Mouse (Mus musculus): Measurements from ENCODE around the gene Ephb2. TPM values are rescaled to one million over a fixed set of nuclear protein-coding genes. Genes with fewer than 3 reads are reported as not detected.

Ephb2 gene
- total RNA-seq, 2 experiments from 2014 or later: 15.2 to 21.4 TPM

DNA sequence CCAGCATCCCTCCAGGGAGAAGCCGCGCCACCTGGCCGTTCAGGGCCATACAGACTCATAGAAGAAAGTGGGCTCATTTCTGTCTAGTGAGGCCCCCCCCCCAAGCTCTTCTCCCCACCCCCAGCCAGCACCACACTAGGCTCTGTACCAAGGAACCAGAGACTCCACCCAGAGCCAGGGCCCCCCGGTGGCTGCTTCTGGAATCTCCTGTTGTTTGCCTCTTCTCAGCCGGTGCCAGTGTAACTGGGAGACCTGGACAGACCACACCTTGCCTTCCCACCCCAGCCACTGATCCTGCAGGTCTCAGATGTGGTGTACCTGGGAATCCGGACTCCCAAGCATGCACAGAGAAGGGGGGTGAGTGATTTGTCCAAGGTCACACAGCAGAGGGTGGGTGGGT is 151.3 kb downstream of the Ephb2 start:
- intact Hi-C loops (cut with DNase I): no loop called here
- DNase-seq (ENCODE audit: low spot score in 2 of 2): no peak

GRCm38 (mm10) chr4:136680641-136681040 is 155.1 kb downstream of the Ephb2 start:
- intact Hi-C loops (cut with DNase I): no loop called here
- DNase-seq (ENCODE audit: low spot score in 2 of 2): no peak

DNA sequence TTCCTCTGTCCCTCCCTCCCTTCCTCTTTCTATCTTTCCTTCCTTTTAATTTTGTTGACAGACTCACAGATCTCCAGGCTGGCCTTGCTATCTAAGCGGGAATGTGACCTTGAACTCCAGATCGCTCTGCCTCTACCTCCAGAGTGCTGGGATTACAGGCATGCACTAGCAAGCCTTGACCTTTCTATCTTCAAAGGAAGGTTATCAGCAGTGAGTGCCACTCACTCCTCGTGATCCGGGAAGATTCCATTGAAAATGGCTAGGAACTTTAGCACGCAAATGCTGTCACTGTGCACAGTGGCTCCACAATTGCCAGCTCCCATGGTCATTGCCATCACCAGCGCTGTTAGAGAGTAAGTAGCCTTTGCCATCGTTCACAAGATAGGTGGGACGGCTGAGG is 156.6 kb downstream of the Ephb2 start:
- DNase-seq (ENCODE audit: low spot score in 2 of 2): no peak

DNA sequence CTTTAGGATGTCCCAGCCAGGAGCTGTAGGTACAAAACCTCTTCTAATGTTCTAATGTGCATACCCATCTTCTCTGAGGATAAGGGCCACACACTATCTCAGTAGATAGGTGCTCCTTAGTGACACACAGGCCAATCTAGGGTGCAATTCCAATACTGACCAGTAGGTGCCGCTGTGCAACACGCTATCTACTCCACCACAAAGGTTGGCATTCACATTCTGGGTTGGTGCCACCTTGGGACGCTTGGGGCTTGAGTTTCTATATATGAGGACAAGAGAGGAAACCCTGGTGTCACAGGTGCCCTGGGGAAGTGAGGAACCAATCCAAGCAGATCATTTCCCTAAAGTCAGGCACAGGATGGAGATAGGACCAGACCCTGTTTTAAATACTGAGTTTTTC is 157.3 kb downstream of the Ephb2 start:
- intact Hi-C loops (cut with DNase I): loop anchor here (1.0 to 10.0 kb wide), 3 partner anchors 163 to 396 kb away; no protein-coding TSS in a partner anchor
- peak; percentile 88 to 94 for DNase-seq (ENCODE audit: low spot score in 2 of 2)

More for the DNA sequence above, 156.6 kb downstream of the Ephb2 start:
- intact Hi-C loops (cut with DNase I): loop anchor here (2.0 to 10.0 kb wide), 2 partner anchors 198 to 396 kb away; no protein-coding TSS in a partner anchor

DNA sequence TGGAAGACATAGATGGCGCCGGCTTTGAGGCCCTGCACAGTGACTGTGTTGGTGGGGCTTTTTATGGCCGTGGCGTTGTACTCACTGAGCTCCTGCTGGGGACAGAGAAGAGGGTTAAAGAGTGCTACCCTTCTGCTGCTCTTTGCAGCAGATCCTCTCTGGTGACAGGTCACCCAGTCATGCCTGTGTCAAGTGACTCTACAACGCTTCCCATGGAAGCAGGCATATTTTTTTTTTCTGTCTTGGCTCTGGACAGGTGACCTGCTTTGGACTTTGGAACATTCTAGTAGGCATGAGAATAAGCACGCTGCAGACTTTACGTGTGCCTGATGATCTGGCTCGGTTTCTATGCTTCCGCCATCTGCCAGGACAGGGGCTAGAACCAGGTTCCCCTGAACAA is 160.3 kb downstream of the Ephb2 start:
- intact Hi-C loops (cut with DNase I): loop anchor here (10.0 kb wide), 1 partner anchor 399 kb away; no protein-coding TSS in a partner anchor
- no peak for DNase-seq (ENCODE audit: low spot score in 2 of 2)

GRCm38 (mm10) chr4:136672335-136673090 is 163.3 kb downstream of the Ephb2 start:
- intact Hi-C loops (cut with DNase I): loop anchor here (10.0 kb wide), 1 partner anchor 402 kb away; no protein-coding TSS in a partner anchor
- DNase-seq (ENCODE audit: low spot score in 2 of 2): no peak

DNA sequence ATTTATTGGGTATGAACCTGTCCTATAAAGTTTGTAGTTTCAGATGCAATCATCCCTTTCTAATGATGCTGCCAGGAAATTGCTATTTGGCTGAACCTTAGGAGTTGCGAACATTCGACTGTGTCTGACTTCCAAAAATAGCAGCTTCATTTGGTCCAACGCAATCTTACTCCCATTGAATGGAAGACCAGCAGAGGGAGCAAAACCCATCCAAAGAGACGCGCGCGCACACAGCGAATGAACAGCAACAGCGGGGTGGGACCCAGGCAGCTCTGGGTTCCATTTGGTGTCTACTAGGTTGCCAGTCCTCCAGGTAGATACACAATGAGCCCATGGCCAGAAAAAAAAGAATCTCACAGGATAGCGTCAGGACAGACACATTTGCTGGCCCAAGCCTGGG is 168.0 kb downstream of the Ephb2 start:
- intact Hi-C loops (cut with DNase I): no loop called here
- no peak for DNase-seq (ENCODE audit: low spot score in 2 of 2)

DNA sequence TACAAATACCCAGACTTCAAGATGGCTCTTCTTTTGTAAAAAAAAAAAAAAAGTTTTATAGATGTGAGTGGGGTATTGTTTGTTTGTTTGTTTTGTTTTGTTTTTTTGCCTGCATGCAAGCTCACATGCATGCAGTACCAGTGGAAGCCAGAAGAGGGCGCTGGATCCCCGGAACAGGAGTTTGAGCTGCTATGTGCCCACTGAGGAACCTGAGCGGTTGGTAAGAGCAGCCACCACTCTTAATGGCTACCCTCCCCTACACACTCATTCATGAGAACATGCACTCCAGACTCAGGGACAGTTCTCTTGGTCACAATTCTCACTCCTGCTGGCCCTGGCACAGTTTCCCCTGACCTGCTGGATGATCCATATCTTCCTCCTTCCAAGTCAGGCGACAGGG is 169.8 kb downstream of the Ephb2 start:
- intact Hi-C loops (cut with DNase I): no loop called here

GRCm38 (mm10) chr4:136665068-136665467 is 170.7 kb downstream of the Ephb2 start:
- intact Hi-C loops (cut with DNase I): no loop called here
- DNase-seq (ENCODE audit: low spot score in 2 of 2): peak; percentile 24 to 84

More for the DNA sequence above, 169.8 kb downstream of the Ephb2 start:
- no peak for DNase-seq (ENCODE audit: low spot score in 2 of 2)

GRCm38 (mm10) chr4:136657914-136658313 is 177.9 kb downstream of the Ephb2 start:
- intact Hi-C loops (cut with DNase I): no loop called here
- DNase-seq (ENCODE audit: low spot score in 2 of 2): no peak

DNA sequence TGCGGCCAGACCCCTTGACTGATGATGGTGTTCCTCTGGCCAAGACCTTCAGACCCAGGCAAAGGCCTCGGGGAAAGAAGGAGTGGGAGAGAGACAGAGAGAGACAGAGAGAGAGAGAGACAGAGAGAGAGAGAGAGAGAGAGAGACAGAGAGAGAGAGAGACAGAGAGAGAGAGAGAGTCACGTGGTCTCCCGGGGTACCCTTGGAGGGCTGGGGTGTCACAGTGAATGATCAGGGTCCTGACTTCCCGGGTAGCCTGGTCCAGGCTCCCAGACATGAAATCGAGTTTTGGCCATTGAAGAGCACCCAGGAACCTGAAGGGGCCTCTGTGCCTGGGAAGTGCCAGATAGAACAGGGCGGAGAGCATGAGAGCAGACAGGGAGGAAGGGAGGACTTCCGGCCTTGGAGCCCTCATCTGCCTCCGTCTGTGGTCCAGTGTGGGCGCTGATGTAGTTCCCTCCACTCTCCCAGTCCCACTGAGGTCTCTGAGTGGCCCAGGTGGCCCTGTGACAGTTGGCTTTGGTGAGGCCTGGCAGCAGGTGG is 182.0 kb downstream of the Ephb2 start:
- DNase-seq (ENCODE audit: low spot score in 2 of 2): no peak
- intact Hi-C loops (cut with DNase I): loop anchor here (5.0 kb wide), 1 partner anchor 329 kb away; no protein-coding TSS in a partner anchor

DNA sequence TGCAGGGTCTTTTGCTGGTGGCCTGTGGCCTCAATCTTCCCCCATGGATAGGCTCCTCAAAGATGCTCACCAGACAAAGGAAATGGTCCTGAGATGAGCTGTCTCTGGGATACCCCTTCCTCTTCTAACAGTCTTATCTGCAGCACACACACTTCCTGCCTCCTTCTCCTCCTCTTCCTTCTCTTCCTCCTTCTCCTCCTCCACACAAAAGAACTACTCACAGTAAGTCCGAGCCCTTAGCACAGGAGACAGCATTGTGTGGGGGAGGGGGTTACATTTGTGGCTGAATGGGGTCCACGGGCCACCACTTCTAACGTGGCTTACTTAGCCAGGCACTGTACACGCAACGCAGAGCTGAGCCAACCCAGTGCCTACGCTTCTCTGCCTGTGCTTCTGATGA is 182.8 kb downstream of the Ephb2 start:
- intact Hi-C loops (cut with DNase I): loop anchor here (5.0 kb wide), 1 partner anchor 329 kb away; no protein-coding TSS in a partner anchor
- DNase-seq (ENCODE audit: low spot score in 2 of 2): no peak

DNA sequence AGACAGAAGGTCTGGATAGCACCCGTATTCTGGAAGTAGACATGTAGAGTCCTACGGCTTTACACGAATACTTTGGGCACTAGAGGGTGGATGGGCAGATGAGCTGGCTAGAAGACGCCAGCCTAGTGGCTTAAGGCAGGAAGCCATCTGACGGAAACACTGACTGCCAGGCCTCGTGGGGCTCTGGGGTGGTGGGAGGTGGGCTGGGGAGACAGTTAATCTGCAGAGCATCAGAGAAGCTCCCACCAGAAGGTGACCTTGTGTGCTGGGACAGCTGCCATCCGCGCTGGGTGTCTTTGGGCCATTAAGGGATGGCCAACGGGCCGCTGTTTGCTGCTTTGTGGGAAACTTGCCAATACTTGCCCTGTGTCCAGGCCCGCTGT is 183.3 kb downstream of the Ephb2 start:
- no peak for DNase-seq (ENCODE audit: low spot score in 2 of 2)
- intact Hi-C loops (cut with DNase I): loop anchor here (5.0 kb wide), 1 partner anchor 330 kb away; no protein-coding TSS in a partner anchor

GRCm38 (mm10) chr4:136651882-136652527 is 183.8 kb downstream of the Ephb2 start:
- intact Hi-C loops (cut with DNase I): loop anchor here (5.0 kb wide), 1 partner anchor 330 kb away; no protein-coding TSS in a partner anchor
- peak in 1 of 2 experiments; percentile 65 for DNase-seq (ENCODE audit: low spot score in 2 of 2)

DNA sequence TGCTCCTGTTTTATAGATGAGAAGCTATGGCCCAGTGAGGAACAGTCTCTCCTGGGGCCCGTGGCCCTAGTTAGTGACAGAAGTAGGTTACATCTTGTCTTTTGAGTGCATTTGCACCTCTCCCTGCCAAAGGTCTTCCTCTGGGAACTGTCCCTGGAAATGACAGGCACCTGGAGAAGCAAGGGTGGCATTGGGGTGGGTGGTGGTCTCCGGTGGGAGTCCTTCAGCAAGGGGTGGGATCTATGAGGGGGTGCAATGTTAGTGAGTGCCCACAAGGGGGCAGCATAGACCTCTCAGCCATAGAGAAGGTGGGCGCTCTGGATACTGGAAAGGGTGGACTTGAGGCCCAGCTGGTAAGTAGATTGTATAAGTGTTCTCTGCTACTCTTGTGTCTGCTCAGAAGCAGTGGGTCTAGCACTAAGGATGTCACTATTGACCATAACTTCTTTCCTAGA is 184.4 kb downstream of the Ephb2 start:
- DNase-seq (ENCODE audit: low spot score in 2 of 2): peak in 1 of 2 experiments; percentile 45
- intact Hi-C loops (cut with DNase I): loop anchor here (5.0 kb wide), 1 partner anchor 331 kb away; no protein-coding TSS in a partner anchor

DNA sequence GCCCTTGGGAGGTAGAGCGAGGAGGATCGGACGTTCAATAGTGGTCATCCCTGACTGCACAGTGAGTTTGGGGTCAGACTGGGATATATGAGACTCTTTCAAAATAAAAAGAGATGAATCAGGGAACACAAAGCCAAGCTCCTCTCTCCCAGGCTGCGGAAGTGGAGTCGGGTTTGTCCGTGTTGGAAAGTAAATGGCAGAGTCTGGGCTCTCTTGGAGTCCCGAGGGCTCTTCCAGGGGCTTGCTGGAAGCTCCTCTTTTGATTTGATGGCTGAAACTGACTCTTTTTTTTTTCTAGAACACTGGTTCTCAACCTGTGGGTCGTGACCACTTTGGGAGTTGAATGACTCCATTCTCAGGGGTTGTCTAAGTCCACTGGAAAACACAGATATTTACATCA is 185.5 kb downstream of the Ephb2 start:
- intact Hi-C loops (cut with DNase I): loop anchor here (5.0 kb wide), 1 partner anchor 332 kb away; no protein-coding TSS in a partner anchor

GRCm38 (mm10) chr4:136649480-136650196 is 186.2 kb downstream of the Ephb2 start:
- peak in 1 of 2 experiments; percentile 40 for DNase-seq (ENCODE audit: low spot score in 2 of 2)

More for the DNA sequence above, 185.5 kb downstream of the Ephb2 start:
- no peak for DNase-seq (ENCODE audit: low spot score in 2 of 2)

DNA sequence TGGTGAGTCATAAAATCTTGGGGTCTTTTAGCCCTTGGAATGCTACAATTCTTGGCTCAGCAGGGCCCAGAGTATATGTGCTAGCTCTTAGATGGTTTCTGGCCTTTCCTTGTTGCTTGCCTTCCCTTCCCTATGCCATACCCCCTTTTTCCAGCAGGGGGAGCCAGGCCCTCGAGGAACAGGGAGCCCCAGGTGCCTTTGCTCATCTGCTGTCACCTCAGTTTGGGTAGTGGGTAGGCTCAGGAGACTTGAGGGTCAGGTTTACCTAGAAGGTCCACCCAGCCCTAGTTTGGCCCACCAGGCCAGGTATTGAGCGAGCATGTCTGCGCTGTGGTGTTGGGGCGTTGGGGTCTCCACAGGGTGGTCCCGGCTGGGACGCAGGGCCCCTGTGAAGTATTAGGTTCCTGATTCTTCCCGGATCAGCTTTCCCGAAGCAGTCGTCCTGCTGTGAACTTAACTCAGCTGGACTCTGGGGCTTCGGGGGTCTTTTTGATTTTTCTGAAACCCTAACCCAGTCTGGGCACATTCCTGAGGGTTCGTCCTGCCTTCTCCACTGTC is 186.8 kb downstream of the Ephb2 start:
- intact Hi-C loops (cut with DNase I): loop anchor here (1.0 to 5.0 kb wide), 2 partner anchors 226 to 423 kb away; no protein-coding TSS in a partner anchor
- peak; percentile 84 to 91 for DNase-seq (ENCODE audit: low spot score in 2 of 2)

More at GRCm38 (mm10) chr4:136649480-136650196, 186.2 kb downstream of the Ephb2 start:
- intact Hi-C loops (cut with DNase I): loop anchor here (1.0 to 5.0 kb wide), 3 partner anchors 226 to 423 kb away; no protein-coding TSS in a partner anchor

GRCm38 (mm10) chr4:136638890-136639289 is 196.9 kb downstream of the Ephb2 start:
- DNase-seq (ENCODE audit: low spot score in 2 of 2): no peak
- intact Hi-C loops (cut with DNase I): no loop called here

Data from left cerebral cortex, postnatal 25 days (tissue).